Mouse (Mus musculus) CH12.LX (cell line): ENCODE results near the gene Pcgf1. TPM values are rescaled to one million over a fixed set of nuclear protein-coding genes. Genes with fewer than 3 reads are reported as not detected.
A peak's percentile ranks its signal among the peaks of the same experiment; 100 is the strongest.

ENCODE experiments used
- DNase-seq: peaks from one replicate; pipeline ENCODE4 v3.0.0-alpha.2; 2013; ENCODE audit errors: extremely low read depth
- H3K27ac ChIP-seq: 2 replicates; pipeline ENCODE4 v1.5.1; 2012; ENCODE audit warnings: low read depth, mild to moderate bottlenecking, control low read depth, moderate library complexity; ENCODE audit not compliant: insufficient read depth
- H3K27me3 ChIP-seq: replicated peaks from 2 replicates; pipeline ENCODE3; 2012; ENCODE audit warnings: inconsistent platforms
- H3K36me3 ChIP-seq, 2 experiments: replicated peaks in 1 of 2; 2 replicates each; pipeline versions ENCODE3 to v1.6.1; 2012; ENCODE audit warnings: inconsistent platforms in 1 of 2, low read length in 1 of 2, mild to moderate bottlenecking in 1 of 2, mixed read lengths in 1 of 2, moderate library complexity in 1 of 2; ENCODE audit not compliant: control insufficient read depth in 1 of 2, insufficient read depth in 1 of 2
- H3K4me1 ChIP-seq, 2 experiments: 2 replicates each; pipeline ENCODE4 v1.6.1; 2012; ENCODE audit warnings: inconsistent platforms in 1 of 2, moderate library complexity in 1 of 2; ENCODE audit not compliant: insufficient read depth in 2 of 2, control insufficient read depth in 1 of 2
- H3K4me2 ChIP-seq: 2 replicates; pipeline ENCODE4 v1.6.1; 2012; ENCODE audit warnings: low read depth, mild to moderate bottlenecking, control low read depth; ENCODE audit not compliant: poor library complexity, insufficient read depth, severe bottlenecking
- H3K4me3 ChIP-seq, 3 experiments: fragments of 150-350 bp in 1 of 3; sonication (generic) in 1 of 3; replicated peaks in 1 of 3; 2 replicates each; pipeline versions ENCODE3 to v1.5.1; 2011 to 2012; ENCODE audit warnings: low read depth in 2 of 3, low read length in 2 of 3, mild to moderate bottlenecking in 2 of 3, moderate library complexity in 2 of 3, control low read depth in 1 of 3, improper control_type of control experiment in 1 of 3, inconsistent platforms in 1 of 3, mixed read lengths in 1 of 3; ENCODE audit not compliant: poor library complexity in 1 of 3
- H3K79me2 ChIP-seq: replicated peaks from 2 replicates; pipeline ENCODE4 v1.6.1; 2012; ENCODE audit warnings: mild to moderate bottlenecking, moderate library complexity; ENCODE audit not compliant: control insufficient read depth, poor library complexity, insufficient read depth, severe bottlenecking; ENCODE audit errors: extremely low read depth
- H3K9ac ChIP-seq: 2 replicates; pipeline ENCODE4 v1.6.1; 2012; ENCODE audit warnings: low read depth, mild to moderate bottlenecking, control low read depth, moderate library complexity; ENCODE audit not compliant: insufficient read depth
- H3K9me3 ChIP-seq: replicated peaks from 2 replicates; pipeline ENCODE3; 2012; ENCODE audit warnings: low read length, inconsistent platforms, mixed read lengths
- BHLHE40 ChIP-seq: IDR thresholded peaks from 2 replicates; pipeline ENCODE4 v1.6.1; 2011; ENCODE audit warnings: mild to moderate bottlenecking, low read depth, low read length, improper control_type of control experiment
- CHD1 ChIP-seq: IDR thresholded peaks from 2 replicates; pipeline ENCODE4 v1.6.1; 2012; ENCODE audit warnings: low read depth, low read length, improper control_type of control experiment, inconsistent platforms
- CHD2 ChIP-seq: IDR thresholded peaks from 2 replicates; pipeline ENCODE4 v1.6.1; 2011; ENCODE audit warnings: low read length, improper control_type of control experiment
- CTCF ChIP-seq, 2 experiments: IDR thresholded peaks in 1 of 2; conservative IDR thresholded peaks in 1 of 2; 2 replicates each; pipeline ENCODE4 v1.5.1; 2011 to 2012; ENCODE audit warnings: low read depth in 2 of 2, low read length in 2 of 2, improper control_type of control experiment in 1 of 2, inconsistent platforms in 1 of 2, mild to moderate bottlenecking in 1 of 2, moderate library complexity in 1 of 2
- ELF1 ChIP-seq: IDR thresholded peaks from 2 replicates; pipeline ENCODE4 v1.6.1; 2014; ENCODE audit warnings: low read depth, mild to moderate bottlenecking, inconsistent platforms, low read length, improper control_type of control experiment
- EP300 ChIP-seq: IDR thresholded peaks from 2 replicates; pipeline ENCODE4 v1.6.1; 2011; ENCODE audit warnings: low read length, improper control_type of control experiment
- ETS1 ChIP-seq: conservative IDR thresholded peaks from 2 replicates; pipeline ENCODE4 v1.6.1; 2012; ENCODE audit warnings: low read depth, mild to moderate bottlenecking, inconsistent platforms, low read length, improper control_type of control experiment, moderate library complexity
- GABPA ChIP-seq: IDR thresholded peaks from 2 replicates; pipeline ENCODE4 v1.6.1; 2012; ENCODE audit warnings: low read depth, low read length, improper control_type of control experiment, inconsistent platforms; ENCODE audit not compliant: insufficient replicate concordance
- HCFC1 ChIP-seq: IDR thresholded peaks from 2 replicates; pipeline ENCODE4 v1.6.1; 2012; ENCODE audit warnings: low read depth, mild to moderate bottlenecking, inconsistent platforms, low read length, improper control_type of control experiment
- IRF4 ChIP-seq: IDR thresholded peaks from 2 replicates; pipeline ENCODE4 v1.6.1; 2014; ENCODE audit warnings: low read depth, mild to moderate bottlenecking, inconsistent platforms, low read length, improper control_type of control experiment
- KAT2A ChIP-seq: IDR thresholded peaks from 2 replicates; pipeline ENCODE4 v1.6.1; 2012; ENCODE audit warnings: low read length, improper control_type of control experiment, inconsistent platforms; ENCODE audit not compliant: insufficient replicate concordance
- MAFK ChIP-seq: IDR thresholded peaks from 2 replicates; pipeline ENCODE4 v1.6.1; 2011; ENCODE audit warnings: low read length, improper control_type of control experiment; ENCODE audit not compliant: insufficient replicate concordance
- MAX ChIP-seq: IDR thresholded peaks from 2 replicates; pipeline ENCODE4 v1.6.1; 2011; ENCODE audit warnings: low read length, improper control_type of control experiment
- MAZ ChIP-seq: IDR thresholded peaks from 2 replicates; pipeline ENCODE4 v1.6.1; 2012; ENCODE audit warnings: low read depth, mild to moderate bottlenecking, inconsistent platforms, low read length, improper control_type of control experiment, moderate library complexity
- MEF2A ChIP-seq: IDR thresholded peaks from 2 replicates; pipeline ENCODE4 v1.6.1; 2014; ENCODE audit warnings: low read depth, mild to moderate bottlenecking, inconsistent platforms, low read length, improper control_type of control experiment, borderline replicate concordance
- MXI1 ChIP-seq: IDR thresholded peaks from 2 replicates; pipeline ENCODE4 v1.6.1; 2011; ENCODE audit warnings: mild to moderate bottlenecking, low read depth, low read length, improper control_type of control experiment
- MYC ChIP-seq: IDR thresholded peaks from 2 replicates; pipeline ENCODE4 v1.6.1; 2011; ENCODE audit warnings: low read depth, mild to moderate bottlenecking, improper control_type of control experiment, low read length
- NELFE ChIP-seq: IDR thresholded peaks from 2 replicates; pipeline ENCODE4 v1.6.1; 2011; ENCODE audit warnings: low read depth, low read length, improper control_type of control experiment
- NRF1 ChIP-seq: IDR thresholded peaks from 2 replicates; pipeline ENCODE4 v1.6.1; 2014; ENCODE audit warnings: low read depth, mild to moderate bottlenecking, inconsistent platforms, low read length, improper control_type of control experiment, moderate library complexity
- PAX5 ChIP-seq: IDR thresholded peaks from 2 replicates; pipeline ENCODE4 v1.6.1; 2012; ENCODE audit warnings: low read length, inconsistent platforms, mixed read lengths
- POLR2A ChIP-seq: IDR thresholded peaks from 2 replicates; pipeline ENCODE4 v1.6.1; 2011; ENCODE audit warnings: low read depth, mild to moderate bottlenecking, improper control_type of control experiment, low read length
- RAD21 ChIP-seq: IDR thresholded peaks from 2 replicates; pipeline ENCODE4 v1.6.1; 2011; ENCODE audit warnings: low read depth, mild to moderate bottlenecking, low read length, improper control_type of control experiment, moderate library complexity
- SIN3A ChIP-seq: IDR thresholded peaks from 2 replicates; pipeline ENCODE4 v1.6.1; 2012; ENCODE audit warnings: low read length, improper control_type of control experiment, inconsistent platforms
- TBP ChIP-seq: conservative IDR thresholded peaks from 2 replicates; pipeline ENCODE4 v1.6.1; 2011; ENCODE audit warnings: low read depth, low read length, improper control_type of control experiment
- UBTF ChIP-seq: IDR thresholded peaks from 2 replicates; pipeline ENCODE4 v1.6.1; 2012; ENCODE audit warnings: low read depth, mild to moderate bottlenecking, inconsistent platforms, low read length, improper control_type of control experiment, moderate library complexity
- USF1 ChIP-seq: IDR thresholded peaks from 2 replicates; pipeline ENCODE4 v1.6.1; 2014; ENCODE audit warnings: low read depth, mild to moderate bottlenecking, inconsistent platforms, low read length, improper control_type of control experiment
- USF2 ChIP-seq: conservative IDR thresholded peaks from 2 replicates; pipeline ENCODE4 v1.6.1; 2011; ENCODE audit warnings: low read depth, low read length, improper control_type of control experiment
- ZC3H11A ChIP-seq: IDR thresholded peaks from 2 replicates; pipeline ENCODE4 v1.6.1; 2012; ENCODE audit warnings: low read depth, mild to moderate bottlenecking, inconsistent platforms, low read length, improper control_type of control experiment
- ZKSCAN1 ChIP-seq: IDR thresholded peaks from 2 replicates; pipeline ENCODE4 v1.6.1; 2012; ENCODE audit warnings: low read depth, inconsistent platforms, low read length, improper control_type of control experiment, borderline replicate concordance
- ZMIZ1 ChIP-seq: IDR thresholded peaks from 2 replicates; pipeline ENCODE4 v1.6.1; 2012; ENCODE audit warnings: low read depth, mild to moderate bottlenecking, inconsistent platforms, low read length, improper control_type of control experiment
- ZNF384 ChIP-seq: IDR thresholded peaks from 2 replicates; pipeline ENCODE4 v1.6.1; 2012; ENCODE audit warnings: low read depth, low read length, improper control_type of control experiment, inconsistent platforms
- dilution Hi-C: fragments of 300-500 bp; cut with MboI; formaldehyde crosslinking; loops from 2 replicates; pipeline ENCODE4 v1.14.3; 2020; ENCODE audit warnings: low sequenced_read_pairs; ENCODE audit not compliant: extremely low pct_unique_long_range_greater_than_20kb, extremely low pct_ligation_motif_present
- in situ Hi-C: fragments of 300-500 bp; cut with MboI; formaldehyde crosslinking; loops from 3 replicates; pipeline ENCODE4 v1.14.3; 2019; ENCODE audit warnings: low sequenced_read_pairs, low pct_ligation_motif_present, low pct_unique_long_range_greater_than_20kb, mixed read lengths
- polyA plus RNA-seq: library from polyadenylated mRNA; unstranded; fragments of >175 nt; gene quantifications from 2 replicates; pipeline ENCODE4 v1.2.1, GENCODE M21; 2012; ENCODE audit warnings: low read depth; ENCODE audit not compliant: insufficient read length
- total RNA-seq, 2 experiments: library from RNA; depleted of rRNA; stranded (reverse); fragments of 300-350 nt in 1 of 2; fragments of >200 nt in 1 of 2; gene quantifications; 2 replicates each; pipeline ENCODE4 v1.2.3; 2012 to 2014

The Pcgf1 gene
- total and polyA plus RNA-seq, 3 experiments = 12.4 to 16.6 (median 12.5) TPM

- H3K27ac ChIP-seq = no peak within 1 kb of the TSS
- TF ChIP-seq EP300 (no peak), CHD2 (peak; percentile 30; the same call in 1 of the 2 replicates), ZNF384 (no peak), POLR2A (peak; percentile 73; the same call in 1 of the 2 replicates), MXI1 (no peak), MYC (no peak), CTCF (conservative IDR thresholded peaks at IDR 0.05 in 1 of 2, IDR thresholded peaks at IDR 0.05 in 1 of 2; ENCODE audit: low read depth in 2 of 2, low read length in 2 of 2) (no peak), ELF1 (peak; percentile 74), MAZ (no peak), ZKSCAN1 (no peak), USF1 (no peak), GABPA (peak; percentile 86), TBP (no peak), ZMIZ1 (no peak), USF2 (no peak), PAX5 (no peak), CHD1 (no peak), ZC3H11A (no peak), ETS1 (no peak), MEF2A (no peak), BHLHE40 (peak; percentile 34; the same call in 1 of the 2 replicates), KAT2A (no peak), UBTF (no peak), NELFE (no peak; the same call in 1 of the 2 replicates), IRF4 (no peak; the same call in 1 of the 2 replicates), MAFK (peak; percentile 94), RAD21 (no peak), MAX (no peak), SIN3A (peak; percentile 70; the same call in 1 of the 2 replicates), NRF1 (no peak), HCFC1 (peak; percentile 22)
- peaks cover 3% of the 10 kb centered on the region for H3K79me2 ChIP-seq
- dilution Hi-C loops = no loop called here
- peaks cover 12 to 53% of the 10 kb centered on the region in 2 experiments for H3K4me1 ChIP-seq
- H3K4me2 ChIP-seq = peak within 1 kb of the TSS; percentile 77
- peak within 1 kb of the TSS; percentile 74 for H3K9ac ChIP-seq
- peaks cover 13 to 35% of the 10 kb centered on the region in 2 experiments for H3K36me3 ChIP-seq
- H3K27me3 ChIP-seq = peaks cover 8% of the 10 kb centered on the region
- H3K9me3 ChIP-seq = no peaks in the 10 kb centered on the region
- H3K4me3 ChIP-seq = peak within 1 kb of the TSS; percentile 64 to 90 (median 80)
- DNase-seq = no peak
- in situ Hi-C loops = no loop called here
Observed at GRCm38 (mm10) chr6:83033249-83034185, 44.2 kb upstream of the Pcgf1 start, which contains the start of the genes Dok1 and Loxl3. TSS of gene Dok1 (minus strand) at chr6:83033471. TSS of gene Loxl3 (plus strand) at chr6:83034173.
